7 mouse cellular contexts compared by ENCODE assay signal in genomic region chr5:143818949-143819348, GRCm38 (mm10). TPM values are rescaled to one million over a fixed set of nuclear protein-coding genes. Genes with fewer than 3 reads are reported as not detected.
DNase-seq lines count a peak whose midpoint lies in the region; ATAC-seq and TF ChIP-seq lines count a peak whose summit lies in the region.

No protein-coding gene starts in this region.

- H3K4me3 ChIP-seq in midbrain, embryonic 10.5 days, result peak overlapping the region; percentile 74
- H3K4me3 ChIP-seq in midbrain, embryonic 11.5 days (ENCODE audit: low read depth, low read length), result no peak overlapping the region
- peak overlapping the region; percentile 19 for H3K4me3 ChIP-seq in heart, embryonic 16.5 days (ENCODE audit: low read length)
- H3K4me3 ChIP-seq in lung, postnatal 0 days (ENCODE audit: low read depth, low read length), result no peak overlapping the region; the same call in 1 of the 2 replicates

- H3K4me1 ChIP-seq in midbrain, embryonic 10.5 days, result peaks cover 12% of the 10 kb centered on the region
- H3K4me1 ChIP-seq in midbrain, embryonic 11.5 days (ENCODE audit: control insufficient read depth, insufficient read depth, low read length), result peaks cover 10% of the 10 kb centered on the region
- peaks cover 11% of the 10 kb centered on the region for H3K4me1 ChIP-seq in heart, embryonic 16.5 days (ENCODE audit: control insufficient read depth, insufficient read depth, low read length)
- no peaks in the 10 kb centered on the region for H3K4me1 ChIP-seq in lung, postnatal 0 days (ENCODE audit: insufficient read depth, low read depth, low read length)

- H3K27ac ChIP-seq in midbrain, embryonic 10.5 days (replicated peaks), result no peak overlapping the region
- H3K27ac ChIP-seq in midbrain, embryonic 11.5 days (ENCODE audit: low read depth, low read length), result no peak overlapping the region
- H3K27ac ChIP-seq in heart, embryonic 16.5 days (ENCODE audit: low read length), result no peak overlapping the region
- H3K27ac ChIP-seq in lung, postnatal 0 days (ENCODE audit: low read length), result no peak overlapping the region

- no peaks in the 10 kb centered on the region for H3K36me3 ChIP-seq in midbrain, embryonic 10.5 days
- no peaks in the 10 kb centered on the region for H3K36me3 ChIP-seq in midbrain, embryonic 11.5 days (ENCODE audit: control insufficient read depth, insufficient read depth, low read length)
- H3K36me3 ChIP-seq in heart, embryonic 16.5 days (ENCODE audit: control insufficient read depth, insufficient read depth), result no peaks in the 10 kb centered on the region
- H3K36me3 ChIP-seq in lung, postnatal 0 days (ENCODE audit: insufficient read depth, low read length), result no peaks in the 10 kb centered on the region

- H3K9ac ChIP-seq in midbrain, embryonic 11.5 days (ENCODE audit: low read length), result no peak overlapping the region
- H3K9ac ChIP-seq in heart, embryonic 16.5 days (ENCODE audit: low read length), result peak overlapping the region; percentile 81
- no peak overlapping the region; the same call in 1 of the 2 replicates for H3K9ac ChIP-seq in lung, postnatal 0 days (replicated peaks; ENCODE audit: low read depth)

- ATAC-seq in midbrain, embryonic 11.5 days (ENCODE audit: low FRiP score), result no peak
- ATAC-seq in heart, embryonic 16.5 days (replicated peaks; ENCODE audit: extremely low read depth, insufficient read depth, low FRiP score), result no peak
- ATAC-seq in lung, postnatal 0 days, result no peak

- TF ChIP-seq CTCF in lung, postnatal 0 days (IDR thresholded peaks at IDR 0.05), result no peak

- no peak for TF ChIP-seq EP300 in lung, postnatal 0 days (IDR thresholded peaks at IDR 0.05)

- H3K4me2 ChIP-seq in midbrain, embryonic 11.5 days, result no peak overlapping the region
- H3K4me2 ChIP-seq in heart, embryonic 16.5 days (ENCODE audit: low read depth, low read length), result peak overlapping the region; percentile 86
- peak overlapping the region; percentile 76 for H3K4me2 ChIP-seq in lung, postnatal 0 days (replicated peaks; ENCODE audit: low read depth, low read length)

- no peaks in the 10 kb centered on the region for H3K9me3 ChIP-seq in midbrain, embryonic 10.5 days (replicated peaks)
- H3K9me3 ChIP-seq in midbrain, embryonic 11.5 days (ENCODE audit: control insufficient read depth, low read length), result no peaks in the 10 kb centered on the region
- no peaks in the 10 kb centered on the region for H3K9me3 ChIP-seq in heart, embryonic 16.5 days (replicated peaks; ENCODE audit: control insufficient read depth, low read length)
- no peaks in the 10 kb centered on the region for H3K9me3 ChIP-seq in lung, postnatal 0 days (ENCODE audit: low read length)

- whole genome bisulfite sequencing in midbrain, embryonic 10.5 days, result 88% methylated on average over 13 of the region's 13 CpGs
- 85% methylated on average over 13 of the region's 13 CpGs for WGBS in midbrain, embryonic 11.5 days
- WGBS in heart, embryonic 16.5 days, result 49% methylated on average over 13 of the region's 13 CpGs
- WGBS in lung, postnatal 0 days, result 48% methylated on average over 13 of the region's 13 CpGs

- H3K27me3 ChIP-seq in midbrain, embryonic 10.5 days (ENCODE audit: low read depth, poor library complexity, severe bottlenecking), result no peaks in the 10 kb centered on the region
- no peaks in the 10 kb centered on the region for H3K27me3 ChIP-seq in midbrain, embryonic 11.5 days (ENCODE audit: control insufficient read depth, insufficient read depth, low read length)
- H3K27me3 ChIP-seq in heart, embryonic 16.5 days (ENCODE audit: control insufficient read depth, insufficient read depth, low read length), result no peaks in the 10 kb centered on the region
- H3K27me3 ChIP-seq in lung, postnatal 0 days (replicated peaks; ENCODE audit: insufficient read depth, low read length), result no peaks in the 10 kb centered on the region

- no peak for DNase-seq in midbrain, embryonic 10.5 days (ENCODE audit: low spot score)
- no peak for DNase-seq in midbrain, embryonic 11.5 days (ENCODE audit: low spot score, missing footprints)
- DNase-seq in lung, postnatal 0 days (ENCODE audit: low spot score), result peak; percentile 28
- DNase-seq in yolk sac, embryonic 10.5 days (ENCODE audit: low spot score), result peak; percentile 32
- no peak for DNase-seq in kidney, postnatal 4 days
- DNase-seq in adrenal gland, adult 2 months, result no peak

RNA-seq across cellular contexts. Expression of gene Eif2ak1, which starts 1.4 kb away (rescaled TPM):
- polyA plus RNA-seq in midbrain, embryonic 10.5 days (2016; fragmentation: Nextera tagmentation; extraction: Ambion mirVana), result 45.2 and 47.8 TPM in 2 replicates
- polyA plus RNA-seq in midbrain, embryonic 11.5 days (2014; fragmentation: Nextera tagmentation; extraction: Ambion mirVana), result 52.8 and 54.5 TPM in 2 replicates
- 26.3 and 26.4 TPM in 2 replicates for polyA plus RNA-seq in heart, embryonic 16.5 days (2015; fragmentation: Nextera tagmentation; extraction: Ambion mirVana)
- 24.4 and 25.1 TPM in 2 replicates for polyA plus RNA-seq in lung, postnatal 0 days (2015; fragmentation: Nextera tagmentation; extraction: Ambion mirVana)
- 10 to 100 TPM; 38.4 to 38.8 TPM for total RNA-seq in adrenal gland, adult 2 months (2021)
- 20.2 and 25.6 TPM in 2 replicates for polyA plus RNA-seq in adrenal gland, adult 2 months (2012; rRNA removed)

Comparison
In these comparisons a context has a peak if more than half of its experiments do, and no peak if none do; other contexts are left out.
1. H3K4me3 ChIP-seq: peak in midbrain, embryonic 10.5 days (single experiment) and heart, embryonic 16.5 days (single experiment); none in midbrain, embryonic 11.5 days (single experiment) and lung, postnatal 0 days (single experiment).
2. DNase-seq: peak in lung, postnatal 0 days (single experiment) and yolk sac, embryonic 10.5 days (single experiment); none in midbrain, embryonic 10.5 days (single experiment), midbrain, embryonic 11.5 days (single experiment), kidney, postnatal 4 days (0 of 2) and adrenal gland, adult 2 months (single experiment).